Comparison of ENCODE assay signal across 9 mouse cellular contexts in genomic region chr13:93143819-93144283, GRCm38 (mm10). TPM values are rescaled to one million over a fixed set of nuclear protein-coding genes. Genes with fewer than 3 reads are reported as not detected.
DNase-seq lines count a peak whose midpoint lies in the region; ATAC-seq and TF ChIP-seq lines count a peak whose summit lies in the region.
"Had no signal": no experiment of that assay in that cellular context is flagged by ENCODE, and none has a peak within 500 bp of the region (broad histone marks: within the 10 kb centered on the region; RNA-seq: fewer than 3 reads in every experiment).

No protein-coding gene starts in this region.

- H3K9me3 ChIP-seq in hindbrain, embryonic 16.5 days (ENCODE audit: control insufficient read depth, low read length) = no peaks in the 10 kb centered on the region
- H3K9me3 ChIP-seq in midbrain, embryonic 13.5 days = no peaks in the 10 kb centered on the region

- 0 out of 2 replicates have a peak, but pooled peaks cover 6% of the 10 kb centered on the region for H3K36me3 ChIP-seq in thymus, adult 2 months (ENCODE audit: control insufficient read depth, insufficient read depth, low read length)
- 0 out of 2 replicates have a peak, but pooled peaks cover 3% of the 10 kb centered on the region for H3K36me3 ChIP-seq in hindbrain, embryonic 16.5 days (ENCODE audit: control insufficient read depth, insufficient read depth, low read length)
- 0 out of 2 replicates have a peak, but pooled peaks cover 1% of the 10 kb centered on the region for H3K36me3 ChIP-seq in midbrain, embryonic 13.5 days

- H3K4me3 ChIP-seq in cerebellum, adult 2 months (replicated peaks; ENCODE audit: insufficient read depth, low read depth, low read length) = peak overlapping the region; percentile 31
- peak overlapping the region; percentile 59 for H3K4me3 ChIP-seq in thymus, adult 2 months (ENCODE audit: control insufficient read depth, insufficient read depth, low read length)
- peak overlapping the region; percentile 57 for H3K4me3 ChIP-seq in hindbrain, embryonic 16.5 days (ENCODE audit: low read length)
- H3K4me3 ChIP-seq in midbrain, embryonic 13.5 days (replicated peaks) = peak overlapping the region; percentile 48

- peak overlapping the region; percentile 74 for H3K9ac ChIP-seq in hindbrain, embryonic 16.5 days (ENCODE audit: low read depth, low read length)
- peak overlapping the region; percentile 69; the same call in 1 of the 2 replicates for H3K9ac ChIP-seq in midbrain, embryonic 13.5 days (replicated peaks)

- H3K27me3 ChIP-seq in cerebellum, adult 2 months (ENCODE audit: control insufficient read depth, insufficient read depth, low read length) = no peaks in the 10 kb centered on the region
- H3K27me3 ChIP-seq in thymus, adult 2 months (ENCODE audit: control insufficient read depth, insufficient read depth, low read length) = no peaks in the 10 kb centered on the region
- no peaks in the 10 kb centered on the region for H3K27me3 ChIP-seq in hindbrain, embryonic 16.5 days (replicated peaks; ENCODE audit: control insufficient read depth, insufficient read depth, low read length)
- H3K27me3 ChIP-seq in midbrain, embryonic 13.5 days = no peaks in the 10 kb centered on the region

- H3K4me1 ChIP-seq in cerebellum, adult 2 months (ENCODE audit: control insufficient read depth, insufficient read depth, low read length) = peaks cover 3% of the 10 kb centered on the region; the same call in 1 of the 2 replicates
- peaks cover 7% of the 10 kb centered on the region for H3K4me1 ChIP-seq in thymus, adult 2 months (replicated peaks; ENCODE audit: control insufficient read depth, insufficient read depth, low read length)
- H3K4me1 ChIP-seq in hindbrain, embryonic 16.5 days (ENCODE audit: control insufficient read depth, insufficient read depth, low read depth, low read length) = no peaks in the 10 kb centered on the region; the same call in 1 of the 2 replicates
- peaks cover 14% of the 10 kb centered on the region for H3K4me1 ChIP-seq in midbrain, embryonic 13.5 days (replicated peaks)

- peak overlapping the region; percentile 97 for H3K4me2 ChIP-seq in hindbrain, embryonic 16.5 days (ENCODE audit: low read length)
- peak overlapping the region; percentile 92 for H3K4me2 ChIP-seq in midbrain, embryonic 13.5 days (replicated peaks)

- peak; percentile 35; the same call in 1 of the 2 replicates for ATAC-seq in hindbrain, embryonic 16.5 days
- peak; percentile 44 for ATAC-seq in midbrain, embryonic 13.5 days

- WGBS in cerebellum, adult 2 months = 31% methylated on average over 11 of the region's 11 CpGs
- WGBS in thymus, adult 2 months = 45% methylated on average over 11 of the region's 11 CpGs
- 18% methylated on average over 11 of the region's 11 CpGs for WGBS in hindbrain, embryonic 16.5 days
- 16% methylated on average over 11 of the region's 11 CpGs for WGBS in midbrain, embryonic 13.5 days

- peak in 1 of 2 experiments; percentile 23 for DNase-seq in cerebellum, adult 2 months
- DNase-seq in cerebellum, adult 9-10 months = no peak
- DNase-seq in thymus, adult 2 months = no peak
- DNase-seq in thymus, postnatal 4 days = no peak
- DNase-seq in spleen, postnatal 4 days (ENCODE audit: low spot score in 2 of 2) = no peak
- DNase-seq in left cerebral cortex, adult 18-20 months (ENCODE audit: low spot score in 2 of 2) = no peak

- no peak overlapping the region for H3K27ac ChIP-seq in cerebellum, adult 2 months (ENCODE audit: insufficient read depth, low read length)
- no peak overlapping the region for H3K27ac ChIP-seq in thymus, adult 2 months (ENCODE audit: control insufficient read depth, insufficient read depth, low read length)
- no peak overlapping the region for H3K27ac ChIP-seq in hindbrain, embryonic 16.5 days (ENCODE audit: low read depth, low read length)
- no peak overlapping the region for H3K27ac ChIP-seq in midbrain, embryonic 13.5 days

- no peak for TF ChIP-seq CTCF in cerebellum, adult 2 months (IDR thresholded peaks at IDR 0.05; ENCODE audit: borderline replicate concordance, insufficient read depth, low read depth, low read length)
- TF ChIP-seq CTCF in thymus, adult 2 months (IDR thresholded peaks at IDR 0.05; ENCODE audit: borderline replicate concordance, control insufficient read depth, extremely low read depth, insufficient read depth, low read length, poor library complexity) = no peak

- TF ChIP-seq POLR2A in cerebellum, adult 2 months (IDR thresholded peaks at IDR 0.05; ENCODE audit: borderline replicate concordance, insufficient read depth, low read length) = no peak
- TF ChIP-seq POLR2A in thymus, adult 2 months (IDR thresholded peaks at IDR 0.05; ENCODE audit: control insufficient read depth, extremely low read depth, insufficient read depth, low read length, poor library complexity) = no peak

RNA-seq across cellular contexts. Expression of gene Cmya5, which starts 0.7 kb away (rescaled TPM):
- polyA plus RNA-seq in cerebellum, adult 2 months (2012; rRNA removed) = 2.6 and 3.0 TPM in 2 replicates
- polyA plus RNA-seq in thymus, adult 2 months (2012; rRNA removed) = 0.32 and 1.5 TPM in 2 replicates
- polyA plus RNA-seq in hindbrain, embryonic 16.5 days (2015; fragmentation: Nextera tagmentation; extraction: Ambion mirVana) = 0.21 and 0.25 TPM in 2 replicates
- polyA plus RNA-seq in midbrain, embryonic 13.5 days (2015; fragmentation: Nextera tagmentation; extraction: Ambion mirVana) = 0.08 and 0.09 TPM in 2 replicates
- 1 to 10 TPM; 4.7 to 5.3 TPM for total RNA-seq in left cerebral cortex, adult 18-20 months (2021)
- polyA plus RNA-seq: erythroblast, embryonic 14.5 days had no signal

RNA-seq across cellular contexts. Expression of gene Tent2, which starts 48.3 kb away (rescaled TPM):
- 33.3 and 34.1 TPM in 2 replicates for polyA plus RNA-seq in cerebellum, adult 2 months (2012; rRNA removed)
- polyA plus RNA-seq in thymus, adult 2 months (2012; rRNA removed) = 29.2 and 29.7 TPM in 2 replicates
- polyA plus RNA-seq in hindbrain, embryonic 16.5 days (2015; fragmentation: Nextera tagmentation; extraction: Ambion mirVana) = 30.6 and 35.5 TPM in 2 replicates
- 40.9 and 44.2 TPM in 2 replicates for polyA plus RNA-seq in midbrain, embryonic 13.5 days (2015; fragmentation: Nextera tagmentation; extraction: Ambion mirVana)
- 10 to 100 TPM; 27.2 to 28.5 TPM for total RNA-seq in left cerebral cortex, adult 18-20 months (2021)
